Mouse (Mus musculus) erythroblast, embryonic 14.5 days (primary cell): ENCODE measurements around the gene Prdx5.

ENCODE experiments used
- GATA1 ChIP-seq: IDR thresholded peaks from 2 replicates; pipeline ENCODE4 v1.6.1; 2012; ENCODE audit warnings: low read length, inconsistent platforms, mixed read lengths
- TAL1 ChIP-seq: IDR thresholded peaks from 3 replicates; pipeline ENCODE4 v1.6.1; 2012; ENCODE audit warnings: low read length, inconsistent platforms, mixed read lengths

- TF ChIP-seq GATA1 (no peak), TAL1 (no peak)
Observed at GRCm38 (mm10) chr19:6858031-6858430, 51.9 kb downstream of the Prdx5 start, which contains the start of gene Ccdc88b.
